Mouse (Mus musculus): Measurements from ENCODE around the gene Alg9. TPM values are rescaled to one million over a fixed set of nuclear protein-coding genes. Genes with fewer than 3 reads are reported as not detected.

Alg9 gene
- 36.9 and 40.4 TPM in 2 replicates for polyA plus RNA-seq (2014; fragmentation: Nextera tagmentation; extraction: Ambion mirVana)

DNA sequence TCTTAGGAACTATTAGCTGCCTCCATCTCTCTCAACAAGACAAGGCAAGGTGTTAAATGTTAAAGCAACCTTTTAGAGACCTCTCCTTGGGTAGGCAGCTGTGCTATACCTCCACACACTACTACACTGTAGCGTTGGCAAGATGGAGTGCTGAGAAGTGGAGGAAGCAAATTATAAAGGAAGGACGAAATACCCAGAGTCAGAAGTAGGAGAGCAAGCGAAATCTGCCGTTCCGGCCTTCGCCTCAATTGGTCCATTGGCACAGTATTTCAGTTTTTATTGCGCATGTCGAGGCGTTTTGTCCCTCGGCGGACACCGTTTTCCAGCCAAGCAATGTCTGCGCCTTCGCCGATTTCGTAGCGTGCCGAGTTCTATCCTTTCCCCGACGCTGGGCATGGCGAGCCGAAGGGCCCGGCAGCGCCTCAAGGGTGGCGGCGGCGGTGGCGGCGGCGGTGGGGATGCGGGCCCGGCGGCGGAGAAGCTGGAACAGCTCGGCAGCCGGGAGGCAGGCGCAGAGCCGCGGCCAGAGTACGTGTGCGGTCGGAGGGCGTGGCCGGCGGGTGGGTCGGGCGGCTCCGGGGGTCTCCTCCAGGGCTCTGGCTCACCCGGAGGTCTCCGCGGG is at the start of gene Alg9, which contains the start of gene 1110032A03Rik:
Gene Alg9, plus strand, starts transcription at position 29 of the 622 bp plus-strand sequence.
Gene 1110032A03Rik, minus strand, starts transcription at position 530 of the 622 bp plus-strand sequence.
- DNase-seq (ENCODE audit: low spot score) (peak; percentile 95), ATAC-seq (ENCODE audit: insufficient number of reproducible peaks, low FRiP score, low TSS enrichment, low read depth) (peak; percentile 85)
- peak within 1 kb of the TSS; percentile 65 for H3K27ac ChIP-seq (replicated peaks; ENCODE audit: low read depth, low read length)
- no peaks in the 10 kb centered on the region for H3K27me3 ChIP-seq (ENCODE audit: control insufficient read depth, insufficient read depth, low read length)
- peak within 1 kb of the TSS; percentile 69 for H3K4me2 ChIP-seq (ENCODE audit: low read depth, severe bottlenecking)
- no peaks in the 10 kb centered on the region for H3K9me3 ChIP-seq (ENCODE audit: control insufficient read depth, low read length)
- H3K36me3 ChIP-seq (ENCODE audit: control insufficient read depth, insufficient read depth, low read length), result peaks cover 2% of the 10 kb centered on the region; the same call in 1 of the 2 replicates
- H3K4me1 ChIP-seq (ENCODE audit: control insufficient read depth, insufficient read depth, low read length), result peaks cover 7% of the 10 kb centered on the region; the same call in 1 of the 2 replicates
- H3K4me3 ChIP-seq (ENCODE audit: low read depth, low read length), result peak within 1 kb of the TSS; percentile 87
- under 1% methylated on average over 41 of the region's 51 CpGs for WGBS
- H3K9ac ChIP-seq (ENCODE audit: low read length), result peak within 1 kb of the TSS; percentile 89

GRCm38 (mm10) chr9:50725921-50726590 is 48.8 kb upstream of the Alg9 start:
- Histone ChIP-seq H3K27ac (replicated peaks; ENCODE audit: low read depth, low read length) (peak overlapping the region; percentile 81), H3K9me3 (ENCODE audit: control insufficient read depth, low read length) (no peaks in the 10 kb centered on the region), H3K36me3 (ENCODE audit: control insufficient read depth, insufficient read depth, low read length) (no peaks in the 10 kb centered on the region), H3K4me1 (ENCODE audit: control insufficient read depth, insufficient read depth, low read length) (peaks cover 22% of the 10 kb centered on the region), H3K9ac (ENCODE audit: low read length) (peak overlapping the region; percentile 13; the same call in 1 of the 2 replicates), H3K27me3 (ENCODE audit: control insufficient read depth, insufficient read depth, low read length) (no peaks in the 10 kb centered on the region), H3K4me2 (ENCODE audit: low read depth, severe bottlenecking) (peak overlapping the region; percentile 83), H3K4me3 (ENCODE audit: low read depth, low read length) (peak overlapping the region; percentile 68; the same call in 1 of the 2 replicates)
- WGBS, result 14% methylated on average over 8 of the region's 8 CpGs
- ATAC-seq (ENCODE audit: insufficient number of reproducible peaks, low FRiP score, low TSS enrichment, low read depth) (no peak), DNase-seq (ENCODE audit: low spot score) (peak; percentile 65)

- Histone ChIP-seq H3K36me3 (ENCODE audit: control insufficient read depth, insufficient read depth, low read length) (no peaks in the 10 kb centered on the region), H3K4me1 (ENCODE audit: control insufficient read depth, insufficient read depth, low read length) (peaks cover 19% of the 10 kb centered on the region), H3K27ac (replicated peaks; ENCODE audit: low read depth, low read length) (peak overlapping the region; percentile 81), H3K4me2 (ENCODE audit: low read depth, severe bottlenecking) (peak overlapping the region; percentile 83), H3K27me3 (ENCODE audit: control insufficient read depth, insufficient read depth, low read length) (no peaks in the 10 kb centered on the region), H3K4me3 (ENCODE audit: low read depth, low read length) (peak overlapping the region; percentile 68), H3K9me3 (ENCODE audit: control insufficient read depth, low read length) (no peaks in the 10 kb centered on the region), H3K9ac (ENCODE audit: low read length) (peak overlapping the region; percentile 84)
- peak; percentile 58 for DNase-seq (ENCODE audit: low spot score)
- ATAC-seq (ENCODE audit: insufficient number of reproducible peaks, low FRiP score, low TSS enrichment, low read depth), result peak; percentile 24; the same call in 1 of the 2 replicates
- WGBS, result 2% methylated on average over 29 of the region's 30 CpGs
Measured at GRCm38 (mm10) chr9:50727171-50727924, 47.5 kb upstream of the Alg9 start.

DNA sequence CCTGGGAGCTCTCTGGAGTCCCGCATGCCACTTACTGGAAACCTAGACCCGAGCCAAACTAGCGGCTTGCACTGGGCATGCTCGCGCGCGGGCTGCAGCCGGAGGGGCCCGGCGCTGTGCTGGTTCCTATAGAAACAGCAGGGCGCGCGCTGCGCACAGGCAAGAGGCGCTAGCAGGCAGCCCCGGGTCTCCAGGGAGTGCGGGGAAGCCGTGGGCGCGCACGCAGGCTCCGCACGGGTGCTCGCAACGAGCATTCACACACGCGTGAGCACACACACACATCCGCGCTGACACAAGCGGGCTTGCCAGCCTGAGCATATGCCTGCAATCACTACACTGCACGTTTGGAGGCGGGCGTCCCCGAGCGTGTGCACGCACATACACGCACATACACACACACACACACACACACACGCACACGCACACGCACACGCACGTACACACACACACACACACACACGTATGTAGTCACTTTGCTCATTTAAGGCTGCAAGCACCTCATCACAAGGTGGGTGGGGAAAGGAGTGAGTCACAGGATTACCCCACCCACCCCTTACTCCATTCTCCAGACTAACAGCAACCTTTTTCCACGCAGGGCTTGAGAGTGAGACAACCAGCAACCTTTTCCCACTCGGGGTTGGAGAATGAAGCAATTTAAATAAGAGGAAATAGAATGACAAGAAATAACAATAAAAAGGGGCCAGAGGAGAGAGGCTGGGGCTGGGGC is 46.7 kb upstream of the Alg9 start:
- H3K27me3 ChIP-seq (ENCODE audit: control insufficient read depth, insufficient read depth, low read length), result no peaks in the 10 kb centered on the region
- H3K9ac ChIP-seq (ENCODE audit: low read length), result peak overlapping the region; percentile 84
- H3K36me3 ChIP-seq (ENCODE audit: control insufficient read depth, insufficient read depth, low read length), result no peaks in the 10 kb centered on the region
- H3K27ac ChIP-seq (replicated peaks; ENCODE audit: low read depth, low read length), result peak overlapping the region; percentile 81
- peaks cover 19% of the 10 kb centered on the region for H3K4me1 ChIP-seq (ENCODE audit: control insufficient read depth, insufficient read depth, low read length)
- WGBS, result under 1% methylated on average over 45 of the region's 45 CpGs
- peak overlapping the region; percentile 83 for H3K4me2 ChIP-seq (ENCODE audit: low read depth, severe bottlenecking)
- H3K4me3 ChIP-seq (ENCODE audit: low read depth, low read length), result peak overlapping the region; percentile 68
- ATAC-seq (ENCODE audit: insufficient number of reproducible peaks, low FRiP score, low TSS enrichment, low read depth) (peak; percentile 90), DNase-seq (ENCODE audit: low spot score) (peak; percentile 88)
- no peaks in the 10 kb centered on the region for H3K9me3 ChIP-seq (ENCODE audit: control insufficient read depth, low read length)

- no peaks in the 10 kb centered on the region for H3K9me3 ChIP-seq (ENCODE audit: control insufficient read depth, low read length)
- no peak overlapping the region for H3K4me2 ChIP-seq (ENCODE audit: low read depth, severe bottlenecking)
- 42% methylated on average over 4 of the region's 4 CpGs for WGBS
- no peak overlapping the region for H3K27ac ChIP-seq (replicated peaks; ENCODE audit: low read depth, low read length)
- H3K4me1 ChIP-seq (ENCODE audit: control insufficient read depth, insufficient read depth, low read length), result peaks cover 14% of the 10 kb centered on the region
- H3K4me3 ChIP-seq (ENCODE audit: low read depth, low read length), result no peak overlapping the region
- DNase-seq (ENCODE audit: low spot score) (no peak), ATAC-seq (ENCODE audit: insufficient number of reproducible peaks, low FRiP score, low TSS enrichment, low read depth) (no peak)
- no peaks in the 10 kb centered on the region for H3K27me3 ChIP-seq (ENCODE audit: control insufficient read depth, insufficient read depth, low read length)
- H3K36me3 ChIP-seq (ENCODE audit: control insufficient read depth, insufficient read depth, low read length), result no peaks in the 10 kb centered on the region
- no peak overlapping the region for H3K9ac ChIP-seq (ENCODE audit: low read length)
Measured at GRCm38 (mm10) chr9:50729600-50729999, 45.2 kb upstream of the Alg9 start.

DNA sequence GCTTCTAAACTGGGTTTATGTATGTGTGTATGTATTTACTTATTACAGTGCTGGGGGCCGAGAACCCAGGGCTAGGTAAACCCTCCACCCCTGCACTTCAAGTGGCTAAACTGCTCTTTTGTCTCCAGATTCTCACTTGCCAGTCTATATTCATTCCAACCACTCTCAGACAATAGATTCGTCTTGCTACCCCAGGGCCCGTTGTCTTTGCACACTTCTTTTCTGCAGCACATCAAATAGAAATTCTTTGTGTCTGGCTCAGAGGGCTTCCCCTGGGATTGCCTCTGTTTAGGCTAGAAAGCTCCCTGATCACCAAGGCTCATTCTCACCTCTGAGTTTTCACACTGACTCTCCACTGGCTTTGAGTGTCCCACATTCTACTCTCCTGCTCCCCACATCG is 42.3 kb upstream of the Alg9 start:
- no peaks in the 10 kb centered on the region for H3K36me3 ChIP-seq (ENCODE audit: control insufficient read depth, insufficient read depth, low read length)
- no peaks in the 10 kb centered on the region for H3K9me3 ChIP-seq (ENCODE audit: control insufficient read depth, low read length)
- no peak overlapping the region for H3K27ac ChIP-seq (replicated peaks; ENCODE audit: low read depth, low read length)
- H3K4me3 ChIP-seq (ENCODE audit: low read depth, low read length), result no peak overlapping the region
- 22% methylated on average over 4 of the region's 4 CpGs for whole genome bisulfite sequencing
- DNase-seq (ENCODE audit: low spot score), result no peak
- H3K4me2 ChIP-seq (ENCODE audit: low read depth, severe bottlenecking), result no peak overlapping the region
- 0 out of 2 replicates have a peak, but pooled peaks cover 4% of the 10 kb centered on the region for H3K4me1 ChIP-seq (ENCODE audit: control insufficient read depth, insufficient read depth, low read length)
- H3K9ac ChIP-seq (ENCODE audit: low read length), result no peak overlapping the region
- H3K27me3 ChIP-seq (ENCODE audit: control insufficient read depth, insufficient read depth, low read length), result no peaks in the 10 kb centered on the region
- ATAC-seq (ENCODE audit: insufficient number of reproducible peaks, low FRiP score, low TSS enrichment, low read depth), result no peak

GRCm38 (mm10) chr9:50734989-50735388 is 39.8 kb upstream of the Alg9 start:
- no peak overlapping the region for H3K9ac ChIP-seq (ENCODE audit: low read length)
- no peak overlapping the region for H3K4me3 ChIP-seq (ENCODE audit: low read depth, low read length)
- DNase-seq (ENCODE audit: low spot score) (peak; percentile 65), ATAC-seq (ENCODE audit: insufficient number of reproducible peaks, low FRiP score, low TSS enrichment, low read depth) (no peak)
- no peaks in the 10 kb centered on the region for H3K36me3 ChIP-seq (ENCODE audit: control insufficient read depth, insufficient read depth, low read length)
- no peaks in the 10 kb centered on the region for H3K9me3 ChIP-seq (ENCODE audit: control insufficient read depth, low read length)
- no peaks in the 10 kb centered on the region for H3K27me3 ChIP-seq (ENCODE audit: control insufficient read depth, insufficient read depth, low read length)
- WGBS, result 7% methylated on average over 9 of the region's 9 CpGs
- H3K4me2 ChIP-seq (ENCODE audit: low read depth, severe bottlenecking), result no peak overlapping the region
- no peak overlapping the region for H3K27ac ChIP-seq (replicated peaks; ENCODE audit: low read depth, low read length)
- peaks cover 5% of the 10 kb centered on the region; the same call in 1 of the 2 replicates for H3K4me1 ChIP-seq (ENCODE audit: control insufficient read depth, insufficient read depth, low read length)
